Mouse (Mus musculus) CH12.LX (cell line): ENCODE data around the gene Plvap. TPM values are rescaled to one million over a fixed set of nuclear protein-coding genes. Genes with fewer than 3 reads are reported as not detected.

Experiments
- DNase-seq: peaks from one replicate; pipeline ENCODE4 v3.0.0-alpha.2; 2013; ENCODE audit errors: extremely low read depth
- H3K27ac ChIP-seq: 2 replicates; pipeline ENCODE4 v1.5.1; 2012; ENCODE audit warnings: low read depth, mild to moderate bottlenecking, control low read depth, moderate library complexity; ENCODE audit not compliant: insufficient read depth
- H3K27me3 ChIP-seq: replicated peaks from 2 replicates; pipeline ENCODE3; 2012; ENCODE audit warnings: inconsistent platforms
- H3K36me3 ChIP-seq, 2 experiments: replicated peaks in 1 of 2; 2 replicates each; pipeline versions ENCODE3 to v1.6.1; 2012; ENCODE audit warnings: inconsistent platforms in 1 of 2, low read length in 1 of 2, mild to moderate bottlenecking in 1 of 2, mixed read lengths in 1 of 2, moderate library complexity in 1 of 2; ENCODE audit not compliant: control insufficient read depth in 1 of 2, insufficient read depth in 1 of 2
- H3K4me1 ChIP-seq, 2 experiments: 2 replicates each; pipeline ENCODE4 v1.6.1; 2012; ENCODE audit warnings: inconsistent platforms in 1 of 2, moderate library complexity in 1 of 2; ENCODE audit not compliant: insufficient read depth in 2 of 2, control insufficient read depth in 1 of 2
- H3K4me2 ChIP-seq: 2 replicates; pipeline ENCODE4 v1.6.1; 2012; ENCODE audit warnings: low read depth, mild to moderate bottlenecking, control low read depth; ENCODE audit not compliant: poor library complexity, insufficient read depth, severe bottlenecking
- H3K4me3 ChIP-seq, 3 experiments: fragments of 150-350 bp in 1 of 3; sonication (generic) in 1 of 3; replicated peaks in 1 of 3; 2 replicates each; pipeline versions ENCODE3 to v1.5.1; 2011 to 2012; ENCODE audit warnings: low read depth in 2 of 3, low read length in 2 of 3, mild to moderate bottlenecking in 2 of 3, moderate library complexity in 2 of 3, control low read depth in 1 of 3, improper control_type of control experiment in 1 of 3, inconsistent platforms in 1 of 3, mixed read lengths in 1 of 3; ENCODE audit not compliant: poor library complexity in 1 of 3
- H3K79me2 ChIP-seq: replicated peaks from 2 replicates; pipeline ENCODE4 v1.6.1; 2012; ENCODE audit warnings: mild to moderate bottlenecking, moderate library complexity; ENCODE audit not compliant: control insufficient read depth, poor library complexity, insufficient read depth, severe bottlenecking; ENCODE audit errors: extremely low read depth
- H3K9ac ChIP-seq: 2 replicates; pipeline ENCODE4 v1.6.1; 2012; ENCODE audit warnings: low read depth, mild to moderate bottlenecking, control low read depth, moderate library complexity; ENCODE audit not compliant: insufficient read depth
- H3K9me3 ChIP-seq: replicated peaks from 2 replicates; pipeline ENCODE3; 2012; ENCODE audit warnings: low read length, inconsistent platforms, mixed read lengths
- BHLHE40 ChIP-seq: IDR thresholded peaks from 2 replicates; pipeline ENCODE4 v1.6.1; 2011; ENCODE audit warnings: mild to moderate bottlenecking, low read depth, low read length, improper control_type of control experiment
- CHD1 ChIP-seq: IDR thresholded peaks from 2 replicates; pipeline ENCODE4 v1.6.1; 2012; ENCODE audit warnings: low read depth, low read length, improper control_type of control experiment, inconsistent platforms
- CHD2 ChIP-seq: IDR thresholded peaks from 2 replicates; pipeline ENCODE4 v1.6.1; 2011; ENCODE audit warnings: low read length, improper control_type of control experiment
- CTCF ChIP-seq, 2 experiments: IDR thresholded peaks in 1 of 2; conservative IDR thresholded peaks in 1 of 2; 2 replicates each; pipeline ENCODE4 v1.5.1; 2011 to 2012; ENCODE audit warnings: low read depth in 2 of 2, low read length in 2 of 2, improper control_type of control experiment in 1 of 2, inconsistent platforms in 1 of 2, mild to moderate bottlenecking in 1 of 2, moderate library complexity in 1 of 2
- E2F4 ChIP-seq: IDR thresholded peaks from 2 replicates; pipeline ENCODE4 v1.6.1; 2011; ENCODE audit warnings: low read depth, low read length, improper control_type of control experiment; ENCODE audit not compliant: insufficient replicate concordance
- ELF1 ChIP-seq: IDR thresholded peaks from 2 replicates; pipeline ENCODE4 v1.6.1; 2014; ENCODE audit warnings: low read depth, mild to moderate bottlenecking, inconsistent platforms, low read length, improper control_type of control experiment
- ETS1 ChIP-seq: conservative IDR thresholded peaks from 2 replicates; pipeline ENCODE4 v1.6.1; 2012; ENCODE audit warnings: low read depth, mild to moderate bottlenecking, inconsistent platforms, low read length, improper control_type of control experiment, moderate library complexity
- GABPA ChIP-seq: IDR thresholded peaks from 2 replicates; pipeline ENCODE4 v1.6.1; 2012; ENCODE audit warnings: low read depth, low read length, improper control_type of control experiment, inconsistent platforms; ENCODE audit not compliant: insufficient replicate concordance
- HCFC1 ChIP-seq: IDR thresholded peaks from 2 replicates; pipeline ENCODE4 v1.6.1; 2012; ENCODE audit warnings: low read depth, mild to moderate bottlenecking, inconsistent platforms, low read length, improper control_type of control experiment
- IRF4 ChIP-seq: IDR thresholded peaks from 2 replicates; pipeline ENCODE4 v1.6.1; 2014; ENCODE audit warnings: low read depth, mild to moderate bottlenecking, inconsistent platforms, low read length, improper control_type of control experiment
- JUN ChIP-seq: IDR thresholded peaks from 2 replicates; pipeline ENCODE4 v1.6.1; 2011; ENCODE audit warnings: low read depth, mild to moderate bottlenecking, low read length, improper control_type of control experiment, moderate library complexity; ENCODE audit not compliant: insufficient read depth
- JUND ChIP-seq: conservative IDR thresholded peaks from 2 replicates; pipeline ENCODE4 v1.6.1; 2011; ENCODE audit warnings: low read depth, low read length, improper control_type of control experiment
- MAX ChIP-seq: IDR thresholded peaks from 2 replicates; pipeline ENCODE4 v1.6.1; 2011; ENCODE audit warnings: low read length, improper control_type of control experiment
- MAZ ChIP-seq: IDR thresholded peaks from 2 replicates; pipeline ENCODE4 v1.6.1; 2012; ENCODE audit warnings: low read depth, mild to moderate bottlenecking, inconsistent platforms, low read length, improper control_type of control experiment, moderate library complexity
- MEF2A ChIP-seq: IDR thresholded peaks from 2 replicates; pipeline ENCODE4 v1.6.1; 2014; ENCODE audit warnings: low read depth, mild to moderate bottlenecking, inconsistent platforms, low read length, improper control_type of control experiment, borderline replicate concordance
- MXI1 ChIP-seq: IDR thresholded peaks from 2 replicates; pipeline ENCODE4 v1.6.1; 2011; ENCODE audit warnings: mild to moderate bottlenecking, low read depth, low read length, improper control_type of control experiment
- MYC ChIP-seq: IDR thresholded peaks from 2 replicates; pipeline ENCODE4 v1.6.1; 2011; ENCODE audit warnings: low read depth, mild to moderate bottlenecking, improper control_type of control experiment, low read length
- NELFE ChIP-seq: IDR thresholded peaks from 2 replicates; pipeline ENCODE4 v1.6.1; 2011; ENCODE audit warnings: low read depth, low read length, improper control_type of control experiment
- NRF1 ChIP-seq: IDR thresholded peaks from 2 replicates; pipeline ENCODE4 v1.6.1; 2014; ENCODE audit warnings: low read depth, mild to moderate bottlenecking, inconsistent platforms, low read length, improper control_type of control experiment, moderate library complexity
- PAX5 ChIP-seq: IDR thresholded peaks from 2 replicates; pipeline ENCODE4 v1.6.1; 2012; ENCODE audit warnings: low read length, inconsistent platforms, mixed read lengths
- POLR2AphosphoS2 ChIP-seq: IDR thresholded peaks from 2 replicates; pipeline ENCODE4 v1.6.1; 2011; ENCODE audit warnings: low read depth, low read length, improper control_type of control experiment
- RAD21 ChIP-seq: IDR thresholded peaks from 2 replicates; pipeline ENCODE4 v1.6.1; 2011; ENCODE audit warnings: low read depth, mild to moderate bottlenecking, low read length, improper control_type of control experiment, moderate library complexity
- RCOR1 ChIP-seq: conservative IDR thresholded peaks from 2 replicates; pipeline ENCODE4 v1.6.1; 2012; ENCODE audit warnings: low read depth, mild to moderate bottlenecking, inconsistent platforms, low read length, improper control_type of control experiment
- SIN3A ChIP-seq: IDR thresholded peaks from 2 replicates; pipeline ENCODE4 v1.6.1; 2012; ENCODE audit warnings: low read length, improper control_type of control experiment, inconsistent platforms
- TBP ChIP-seq: conservative IDR thresholded peaks from 2 replicates; pipeline ENCODE4 v1.6.1; 2011; ENCODE audit warnings: low read depth, low read length, improper control_type of control experiment
- TCF12 ChIP-seq: IDR thresholded peaks from 2 replicates; pipeline ENCODE4 v1.6.1; 2014; ENCODE audit warnings: low read depth, mild to moderate bottlenecking, inconsistent platforms, low read length, improper control_type of control experiment
- UBTF ChIP-seq: IDR thresholded peaks from 2 replicates; pipeline ENCODE4 v1.6.1; 2012; ENCODE audit warnings: low read depth, mild to moderate bottlenecking, inconsistent platforms, low read length, improper control_type of control experiment, moderate library complexity
- USF1 ChIP-seq: IDR thresholded peaks from 2 replicates; pipeline ENCODE4 v1.6.1; 2014; ENCODE audit warnings: low read depth, mild to moderate bottlenecking, inconsistent platforms, low read length, improper control_type of control experiment
- USF2 ChIP-seq: conservative IDR thresholded peaks from 2 replicates; pipeline ENCODE4 v1.6.1; 2011; ENCODE audit warnings: low read depth, low read length, improper control_type of control experiment
- ZC3H11A ChIP-seq: IDR thresholded peaks from 2 replicates; pipeline ENCODE4 v1.6.1; 2012; ENCODE audit warnings: low read depth, mild to moderate bottlenecking, inconsistent platforms, low read length, improper control_type of control experiment
- ZKSCAN1 ChIP-seq: IDR thresholded peaks from 2 replicates; pipeline ENCODE4 v1.6.1; 2012; ENCODE audit warnings: low read depth, inconsistent platforms, low read length, improper control_type of control experiment, borderline replicate concordance
- ZMIZ1 ChIP-seq: IDR thresholded peaks from 2 replicates; pipeline ENCODE4 v1.6.1; 2012; ENCODE audit warnings: low read depth, mild to moderate bottlenecking, inconsistent platforms, low read length, improper control_type of control experiment
- ZNF384 ChIP-seq: IDR thresholded peaks from 2 replicates; pipeline ENCODE4 v1.6.1; 2012; ENCODE audit warnings: low read depth, low read length, improper control_type of control experiment, inconsistent platforms
- dilution Hi-C: fragments of 300-500 bp; cut with MboI; formaldehyde crosslinking; loops from 2 replicates; pipeline ENCODE4 v1.14.3; 2020; ENCODE audit warnings: low sequenced_read_pairs; ENCODE audit not compliant: extremely low pct_unique_long_range_greater_than_20kb, extremely low pct_ligation_motif_present
- in situ Hi-C: fragments of 300-500 bp; cut with MboI; formaldehyde crosslinking; loops from 3 replicates; pipeline ENCODE4 v1.14.3; 2019; ENCODE audit warnings: low sequenced_read_pairs, low pct_ligation_motif_present, low pct_unique_long_range_greater_than_20kb, mixed read lengths
- polyA plus RNA-seq: library from polyadenylated mRNA; unstranded; fragments of >175 nt; gene quantifications from 2 replicates; pipeline ENCODE4 v1.2.1, GENCODE M21; 2012; ENCODE audit warnings: low read depth; ENCODE audit not compliant: insufficient read length
- total RNA-seq, 2 experiments: library from RNA; depleted of rRNA; stranded (reverse); fragments of 300-350 nt in 1 of 2; fragments of >200 nt in 1 of 2; gene quantifications; 2 replicates each; pipeline ENCODE4 v1.2.3; 2012 to 2014

Plvap gene
- total and polyA plus RNA-seq, 3 experiments = 0.04 to 0.27 TPM; not detected in 1

- TF ChIP-seq RCOR1 = no peak
- TF ChIP-seq, all 38 proteins: peak for 27
Observed at GRCm38 (mm10) chr8:71464513-71465500, 46.7 kb downstream of the Plvap start, which contains the start of gene Mrpl34 (continued).

GRCm38 (mm10) chr8:71463188-71464033 lies 48.1 kb downstream of the Plvap start, which contains the start of gene Abhd8:
Gene Abhd8 (minus strand): TSS chr8:71463655.
- Histone ChIP-seq H3K36me3 (peaks cover 10 to 34% of the 10 kb centered on the region in 2 experiments), H3K9me3 (peaks cover 8% of the 10 kb centered on the region), H3K4me3 (peak within 1 kb of the TSS; percentile 60 to 86 (median 65)), H3K4me1 (peaks cover 16 to 37% of the 10 kb centered on the region in 2 experiments), H3K4me2 (peak within 1 kb of the TSS; percentile 52), H3K27ac (no peak within 1 kb of the TSS), H3K27me3 (no peaks in the 10 kb centered on the region), H3K79me2 (no peaks in the 10 kb centered on the region), H3K9ac (peak within 1 kb of the TSS; percentile 51)
- in situ Hi-C loops = no loop called here
- peak; percentile 81 for DNase-seq
- dilution Hi-C loops = no loop called here
- no peak for TF ChIP-seq MYC
- TF ChIP-seq ZKSCAN1 = no peak
- TF ChIP-seq ZNF384 = no peak
- TF ChIP-seq NRF1 = peak; percentile 58; the same call in 1 of the 2 replicates
- TF ChIP-seq NELFE = peak; percentile 41
- TF ChIP-seq CHD2 = peak; percentile 73; the same call in 1 of the 2 replicates
- TF ChIP-seq GABPA = no peak
- no peak for TF ChIP-seq IRF4
- TF ChIP-seq HCFC1 = peak; percentile 53
- no peak for TF ChIP-seq ETS1
- TF ChIP-seq MEF2A = no peak
- TF ChIP-seq E2F4 = no peak
- peak; percentile 20; the same call in 1 of the 2 replicates for TF ChIP-seq MAZ
- peak; percentile 51; the same call in 1 of the 2 replicates for TF ChIP-seq TCF12
- TF ChIP-seq POLR2AphosphoS2 = no peak
- no peak for TF ChIP-seq RAD21
- TF ChIP-seq ELF1 = no peak
- TF ChIP-seq RCOR1 = no peak
- TF ChIP-seq MAX = no peak
- TF ChIP-seq BHLHE40 = no peak
- no peak for TF ChIP-seq USF2
- TF ChIP-seq PAX5 = no peak
- no peak; the same call in 1 of the 2 replicates for TF ChIP-seq SIN3A
- no peak for TF ChIP-seq CTCF (conservative IDR thresholded peaks at IDR 0.05 in 1 of 2, IDR thresholded peaks at IDR 0.05 in 1 of 2; ENCODE audit: low read depth in 2 of 2, low read length in 2 of 2)
- no peak for TF ChIP-seq CHD1
- no peak for TF ChIP-seq JUND
- peak; percentile 62 for TF ChIP-seq ZMIZ1
- TF ChIP-seq UBTF = no peak
- no peak for TF ChIP-seq ZC3H11A
- TF ChIP-seq USF1 = no peak
- TF ChIP-seq MXI1 = no peak
- TF ChIP-seq TBP = no peak
- no peak for TF ChIP-seq JUN
